Mouse (Mus musculus) thymus, postnatal 10 days (tissue): ENCODE measurements around the gene Mvk.

Experiments
- DNase-seq, 2 experiments: peaks; one replicate each; pipeline ENCODE4 v3.0.0; 2021; ENCODE audit warnings: low spot score in 2 of 2

Gene Mvk

GRCm38 (mm10) chr5:114443566-114444367, at the start of gene Mvk, which contains the start of gene Mmab:
TSS of gene Mvk (plus strand) at chr5:114444269.
TSS of gene Mmab (minus strand) at chr5:114444060.
- DNase-seq, result peak; percentile 95 to 96

GRCm38 (mm10) chr5:114406592-114406991, 37.5 kb upstream of the Mvk start:
- DNase-seq, result no peak

- DNase-seq, result no peak
Observed at GRCm38 (mm10) chr5:114407269-114407668, 36.8 kb upstream of the Mvk start.

GRCm38 (mm10) chr5:114407810-114408209, 36.3 kb upstream of the Mvk start:
- DNase-seq, result no peak

GRCm38 (mm10) chr5:114408846-114409245, 35.2 kb upstream of the Mvk start:
- DNase-seq, result no peak

- DNase-seq, result no peak
Observed at GRCm38 (mm10) chr5:114410429-114410828, 33.6 kb upstream of the Mvk start.

GRCm38 (mm10) chr5:114412361-114412998, 31.6 kb upstream of the Mvk start:
- DNase-seq, result no peak

- DNase-seq, result no peak
Observed at GRCm38 (mm10) chr5:114413067-114413735, 30.9 kb upstream of the Mvk start.

GRCm38 (mm10) chr5:114415606-114416005, 28.5 kb upstream of the Mvk start:
- DNase-seq, result no peak

- no peak for DNase-seq
Observed at GRCm38 (mm10) chr5:114416855-114417254, 27.2 kb upstream of the Mvk start.

- peak in 1 of 2 experiments; percentile 10 for DNase-seq
Observed at GRCm38 (mm10) chr5:114418541-114418940, 25.5 kb upstream of the Mvk start.

- DNase-seq, result no peak
Observed at GRCm38 (mm10) chr5:114421561-114422298, 22.3 kb upstream of the Mvk start.

- no peak for DNase-seq
Observed at GRCm38 (mm10) chr5:114422591-114422990, 21.5 kb upstream of the Mvk start.

GRCm38 (mm10) chr5:114423961-114424360, 20.1 kb upstream of the Mvk start:
- no peak for DNase-seq

GRCm38 (mm10) chr5:114426732-114427131, 17.3 kb upstream of the Mvk start:
- DNase-seq, result no peak

- no peak for DNase-seq
Observed at GRCm38 (mm10) chr5:114428621-114429020, 15.4 kb upstream of the Mvk start.

GRCm38 (mm10) chr5:114429781-114430180, 14.3 kb upstream of the Mvk start:
- DNase-seq, result no peak

GRCm38 (mm10) chr5:114434359-114434758, 9.7 kb upstream of the Mvk start:
- no peak for DNase-seq

- no peak for DNase-seq
Observed at GRCm38 (mm10) chr5:114435588-114435987, 8.5 kb upstream of the Mvk start.

GRCm38 (mm10) chr5:114444368-114444692, 261 bp downstream of the Mvk start:
- DNase-seq, result no peak

- DNase-seq, result no peak
Observed at GRCm38 (mm10) chr5:114449011-114449410, 4.9 kb downstream of the Mvk start.

GRCm38 (mm10) chr5:114456287-114456686, 12.2 kb downstream of the Mvk start:
- no peak for DNase-seq
